Mouse (Mus musculus): Measurements from ENCODE around the gene C2cd5. TPM values are rescaled to one million over a fixed set of nuclear protein-coding genes. Genes with fewer than 3 reads are reported as not detected.

Gene C2cd5
- polyA plus RNA-seq, 1 experiment from 2014 or later: 35.3 TPM

- no peak for DNase-seq (ENCODE audit: low spot score)
- Histone ChIP-seq H3K27me3 (ENCODE audit: insufficient read depth, poor library complexity, severe bottlenecking) (no peaks in the 10 kb centered on the region), H3K27ac (0 out of 2 replicates have a peak overlapping the region, but pooled peaks have one; percentile 5), H3K4me1 (replicated peaks) (peaks cover 11% of the 10 kb centered on the region), H3K9me3 (no peaks in the 10 kb centered on the region), H3K36me3 (no peaks in the 10 kb centered on the region), H3K4me3 (no peak overlapping the region)
- WGBS: 48% methylated on average over 6 of the region's 6 CpGs
These were observed 120.0 kb downstream of the C2cd5 start for GRCm38 (mm10) chr6:142979665-142980660.

- DNase-seq (ENCODE audit: low spot score): no peak
- Histone ChIP-seq H3K9me3 (no peaks in the 10 kb centered on the region), H3K27me3 (ENCODE audit: insufficient read depth, poor library complexity, severe bottlenecking) (no peaks in the 10 kb centered on the region), H3K27ac (no peak overlapping the region), H3K36me3 (no peaks in the 10 kb centered on the region), H3K4me3 (no peak overlapping the region), H3K4me1 (replicated peaks) (peaks cover 11% of the 10 kb centered on the region)
- WGBS: 52% methylated on average over 1 of the region's 1 CpGs
These were observed 122.7 kb downstream of the C2cd5 start for GRCm38 (mm10) chr6:142977221-142977620.

DNA sequence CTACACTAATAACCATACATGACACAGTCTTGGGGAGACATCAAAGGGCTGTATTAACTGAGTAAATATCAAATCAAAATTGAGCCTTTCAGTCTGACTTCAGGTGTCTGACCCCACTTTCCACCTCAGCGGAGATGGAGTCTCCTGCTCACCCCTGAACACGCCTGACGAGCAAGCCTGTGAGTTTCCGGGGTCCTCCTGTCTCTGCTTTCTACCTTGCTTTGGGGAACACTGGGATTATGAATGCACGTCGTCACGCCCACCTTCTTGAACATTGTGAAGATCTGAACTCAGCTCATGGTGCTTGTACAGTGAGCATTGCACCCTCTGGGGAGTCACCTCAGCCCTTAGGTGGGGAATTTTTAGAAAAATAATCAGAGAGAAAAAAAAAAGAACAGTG lies 126.7 kb downstream of the C2cd5 start:
- H3K4me1 ChIP-seq (replicated peaks): no peaks in the 10 kb centered on the region
- H3K36me3 ChIP-seq: no peaks in the 10 kb centered on the region
- H3K27ac ChIP-seq: no peak overlapping the region
- 0 out of 2 replicates have a peak, but pooled peaks cover 2% of the 10 kb centered on the region for H3K9me3 ChIP-seq
- WGBS: 92% methylated on average over 7 of the region's 7 CpGs
- no peak for DNase-seq (ENCODE audit: low spot score)
- no peaks in the 10 kb centered on the region for H3K27me3 ChIP-seq (ENCODE audit: insufficient read depth, poor library complexity, severe bottlenecking)
- H3K4me3 ChIP-seq: no peak overlapping the region

DNA sequence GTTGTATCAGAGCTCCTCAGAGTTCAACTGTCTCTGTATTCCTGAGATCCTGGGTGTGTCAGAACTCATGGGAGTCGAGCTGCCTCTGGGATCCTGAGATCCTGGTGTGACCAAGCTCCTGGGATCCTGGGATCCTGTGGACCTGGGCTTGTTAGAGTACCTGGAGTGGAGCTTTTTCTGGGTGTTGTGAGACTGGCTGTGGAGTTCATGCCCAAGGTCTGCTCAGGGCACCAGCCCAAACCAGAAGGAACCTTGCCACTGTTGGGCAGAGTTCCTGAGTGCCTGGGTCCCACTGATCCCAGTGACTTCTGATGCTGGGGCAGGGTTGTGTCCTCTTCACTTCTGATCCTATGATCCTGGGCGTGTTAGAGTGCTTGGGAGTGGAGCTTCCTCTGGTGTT lies 127.7 kb downstream of the C2cd5 start:
- Histone ChIP-seq H3K4me1 (replicated peaks) (no peaks in the 10 kb centered on the region), H3K36me3 (no peaks in the 10 kb centered on the region), H3K4me3 (no peak overlapping the region), H3K27ac (no peak overlapping the region), H3K9me3 (0 out of 2 replicates have a peak, but pooled peaks cover 2% of the 10 kb centered on the region), H3K27me3 (ENCODE audit: insufficient read depth, poor library complexity, severe bottlenecking) (no peaks in the 10 kb centered on the region)
- no peak for DNase-seq (ENCODE audit: low spot score)
- WGBS: 68% methylated on average over 2 of the region's 2 CpGs

- DNase-seq (ENCODE audit: low spot score): no peak
- Histone ChIP-seq H3K27ac (no peak overlapping the region), H3K4me1 (replicated peaks) (peaks cover 26% of the 10 kb centered on the region), H3K27me3 (ENCODE audit: insufficient read depth, poor library complexity, severe bottlenecking) (peaks cover 14% of the 10 kb centered on the region), H3K36me3 (no peaks in the 10 kb centered on the region), H3K4me3 (no peak overlapping the region), H3K9me3 (0 out of 2 replicates have a peak, but pooled peaks cover 2% of the 10 kb centered on the region)
- WGBS: 95% methylated on average over 1 of the region's 1 CpGs
These were observed 132.5 kb downstream of the C2cd5 start for GRCm38 (mm10) chr6:142967407-142967806.

GRCm38 (mm10) chr6:142964531-142965385 lies 135.2 kb downstream of the C2cd5 start:
- WGBS: under 1% methylated on average over 39 of the region's 39 CpGs
- H3K4me1 ChIP-seq (replicated peaks): peaks cover 35% of the 10 kb centered on the region

DNA sequence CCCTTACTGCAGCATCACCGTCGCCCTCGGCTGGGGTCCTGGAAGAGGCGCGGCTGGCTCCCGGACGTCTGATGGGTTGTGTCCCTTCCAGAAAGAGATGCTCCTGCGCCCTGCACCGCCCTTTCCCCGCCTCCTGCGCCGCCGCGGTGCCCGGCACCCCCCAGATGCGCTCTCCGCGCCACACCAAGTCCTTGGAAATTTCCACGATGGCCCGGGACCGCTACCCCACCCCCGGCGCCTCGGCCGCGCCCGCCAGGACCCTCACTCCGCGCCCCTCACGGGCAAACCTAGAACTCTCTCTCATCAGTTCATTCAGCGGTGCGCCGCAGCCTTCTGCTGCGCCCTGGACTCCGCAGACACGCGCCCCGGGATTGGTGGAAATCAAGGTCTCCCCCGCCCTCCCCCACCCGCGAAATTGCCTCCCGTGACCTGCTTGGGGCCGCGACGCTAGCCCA lies 135.8 kb downstream of the C2cd5 start, which contains the start of gene St8sia1:
St8sia1 (minus strand) TSS at position 377 of the 455 bp plus-strand sequence.
- H3K27me3 ChIP-seq (ENCODE audit: insufficient read depth, poor library complexity, severe bottlenecking): peaks cover 16% of the 10 kb centered on the region
- H3K4me1 ChIP-seq (replicated peaks): peaks cover 35% of the 10 kb centered on the region
- DNase-seq (ENCODE audit: low spot score): peak; percentile 78
- H3K27ac ChIP-seq: peak within 1 kb of the TSS; percentile 97
- H3K4me3 ChIP-seq: peak within 1 kb of the TSS; percentile 79
- under 1% methylated on average over 45 of the region's 45 CpGs for WGBS
- no peaks in the 10 kb centered on the region for H3K9me3 ChIP-seq
- peaks cover 11% of the 10 kb centered on the region; the same call in 1 of the 2 replicates for H3K36me3 ChIP-seq

More at GRCm38 (mm10) chr6:142964531-142965385, 135.2 kb downstream of the C2cd5 start:
- peak; percentile 84 for DNase-seq (ENCODE audit: low spot score)
- Histone ChIP-seq H3K27me3 (ENCODE audit: insufficient read depth, poor library complexity, severe bottlenecking) (peaks cover 16% of the 10 kb centered on the region), H3K27ac (peak overlapping the region; percentile 97), H3K9me3 (0 out of 2 replicates have a peak, but pooled peaks cover 2% of the 10 kb centered on the region), H3K36me3 (peaks cover 7% of the 10 kb centered on the region; the same call in 1 of the 2 replicates), H3K4me3 (peak overlapping the region; percentile 79)

- WGBS: 23% methylated on average over 30 of the region's 30 CpGs
- no peaks in the 10 kb centered on the region for H3K9me3 ChIP-seq
- H3K27me3 ChIP-seq (ENCODE audit: insufficient read depth, poor library complexity, severe bottlenecking): peaks cover 16% of the 10 kb centered on the region
- H3K4me1 ChIP-seq (replicated peaks): peaks cover 35% of the 10 kb centered on the region
- peak overlapping the region; percentile 97 for H3K27ac ChIP-seq
- peak overlapping the region; percentile 79 for H3K4me3 ChIP-seq
- peaks cover 11% of the 10 kb centered on the region; the same call in 1 of the 2 replicates for H3K36me3 ChIP-seq
- DNase-seq (ENCODE audit: low spot score): no peak
These were observed 136.4 kb downstream of the C2cd5 start for GRCm38 (mm10) chr6:142963480-142964075.

GRCm38 (mm10) chr6:142962881-142963280 lies 137.1 kb downstream of the C2cd5 start:
- Histone ChIP-seq H3K4me1 (replicated peaks) (peaks cover 35% of the 10 kb centered on the region), H3K27ac (peak overlapping the region; percentile 97; the same call in 1 of the 2 replicates), H3K27me3 (ENCODE audit: insufficient read depth, poor library complexity, severe bottlenecking) (peaks cover 16% of the 10 kb centered on the region), H3K36me3 (peaks cover 11% of the 10 kb centered on the region; the same call in 1 of the 2 replicates), H3K9me3 (no peaks in the 10 kb centered on the region), H3K4me3 (peak overlapping the region; percentile 79)
- no peak for DNase-seq (ENCODE audit: low spot score)
- 91% methylated on average over 14 of the region's 14 CpGs for WGBS

GRCm38 (mm10) chr6:142962476-142962875 lies 137.5 kb downstream of the C2cd5 start:
- WGBS: 76% methylated on average over 10 of the region's 10 CpGs
- Histone ChIP-seq H3K4me3 (peak overlapping the region; percentile 79), H3K27ac (no peak overlapping the region), H3K9me3 (no peaks in the 10 kb centered on the region), H3K27me3 (ENCODE audit: insufficient read depth, poor library complexity, severe bottlenecking) (peaks cover 16% of the 10 kb centered on the region), H3K36me3 (peaks cover 11% of the 10 kb centered on the region; the same call in 1 of the 2 replicates), H3K4me1 (replicated peaks) (peaks cover 35% of the 10 kb centered on the region)
- no peak for DNase-seq (ENCODE audit: low spot score)

DNA sequence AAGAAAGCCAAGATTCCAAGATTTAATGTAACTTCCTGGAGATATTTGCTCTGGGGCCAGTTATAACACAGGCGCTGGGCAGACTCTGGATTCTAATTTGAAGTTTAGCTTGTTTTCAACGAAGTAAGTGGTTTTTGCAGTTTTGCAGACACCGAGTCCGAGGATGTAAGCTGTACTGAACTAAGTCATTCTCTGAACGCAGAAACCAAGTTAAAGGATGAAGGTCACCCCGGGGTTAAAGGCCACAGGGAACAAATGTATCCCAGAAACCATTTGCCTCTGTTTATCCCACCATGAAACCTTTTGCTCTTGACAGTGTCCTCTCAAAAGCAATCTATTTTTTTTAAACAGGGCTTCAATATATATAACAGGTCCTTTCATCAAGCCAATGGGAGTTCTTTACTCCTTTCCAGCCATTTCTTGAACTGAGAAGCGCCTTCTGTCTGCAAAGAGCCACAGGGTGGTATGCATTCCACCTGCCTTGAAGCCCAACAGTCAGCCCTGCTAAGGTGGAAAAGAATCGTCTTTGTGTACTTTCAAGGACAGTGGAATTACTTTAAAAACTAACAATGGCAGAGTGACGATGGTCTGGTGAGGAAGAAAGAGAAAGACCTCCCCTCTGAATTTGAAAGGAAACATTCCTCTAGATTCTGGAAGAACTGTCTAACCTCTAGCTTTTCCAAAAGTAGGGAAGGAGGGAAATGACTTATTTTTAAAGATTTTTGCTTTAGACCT lies 138.1 kb downstream of the C2cd5 start:
- Histone ChIP-seq H3K36me3 (peaks cover 11% of the 10 kb centered on the region; the same call in 1 of the 2 replicates), H3K4me1 (replicated peaks) (peaks cover 38% of the 10 kb centered on the region), H3K27ac (no peak overlapping the region), H3K27me3 (ENCODE audit: insufficient read depth, poor library complexity, severe bottlenecking) (peaks cover 16% of the 10 kb centered on the region), H3K4me3 (peak overlapping the region; percentile 79), H3K9me3 (no peaks in the 10 kb centered on the region)
- 80% methylated on average over 9 of the region's 9 CpGs for WGBS
- no peak for DNase-seq (ENCODE audit: low spot score)

All from hindbrain, embryonic 10.5 days (tissue).